Mouse (Mus musculus) monocyte, adult 2 months (primary cell): ENCODE results near the gene Appl2.
"Not testable (repeated sequence)": the region's sequence is repeated elsewhere in the genome, so short reads cannot be mapped to it uniquely, and the experiment has no call there.

Experiments used
- DNase-seq, 2 experiments: peaks; one replicate each; pipeline ENCODE4 v3.0.0; 2022; ENCODE audit warnings: low spot score in 2 of 2, low read depth in 1 of 2

Gene Appl2

GRCm38 (mm10) chr10:83648131-83649020 lies at the start of gene Appl2:
Gene Appl2 (minus strand): TSS chr10:83648738.
- DNase-seq = peak; percentile 40 to 54

- DNase-seq = no peak
Measured at GRCm38 (mm10) chr10:83696226-83696625, 47.7 kb upstream of the Appl2 start.

- DNase-seq = no peak
Measured at GRCm38 (mm10) chr10:83692175-83692895, 43.8 kb upstream of the Appl2 start.

GRCm38 (mm10) chr10:83688215-83688614 lies 39.7 kb upstream of the Appl2 start:
- DNase-seq = no peak

- DNase-seq = no peak
Measured at GRCm38 (mm10) chr10:83681334-83681733, 32.8 kb upstream of the Appl2 start.

- DNase-seq = no peak
Measured at GRCm38 (mm10) chr10:83666556-83666955, 18.0 kb upstream of the Appl2 start.

GRCm38 (mm10) chr10:83661925-83662324 lies 13.4 kb upstream of the Appl2 start:
- DNase-seq = no peak

- no peak for DNase-seq
Measured at GRCm38 (mm10) chr10:83660605-83661004, 12.1 kb upstream of the Appl2 start.

GRCm38 (mm10) chr10:83654591-83654990 lies 6.1 kb upstream of the Appl2 start:
- DNase-seq = no peak

GRCm38 (mm10) chr10:83652205-83652866 lies 3.8 kb upstream of the Appl2 start:
- DNase-seq = not testable (repeated sequence)

- no peak for DNase-seq
Measured at GRCm38 (mm10) chr10:83649037-83649436, 499 bp upstream of the Appl2 start.

- no peak for DNase-seq
Measured at GRCm38 (mm10) chr10:83646351-83646885, 2.1 kb downstream of the Appl2 start.

GRCm38 (mm10) chr10:83645716-83645990 lies 2.9 kb downstream of the Appl2 start:
- no peak for DNase-seq

- DNase-seq = no peak
Measured at GRCm38 (mm10) chr10:83644865-83645715, 3.4 kb downstream of the Appl2 start.

GRCm38 (mm10) chr10:83644167-83644566 lies 4.4 kb downstream of the Appl2 start:
- DNase-seq = no peak

GRCm38 (mm10) chr10:83641641-83642040 lies 6.9 kb downstream of the Appl2 start:
- DNase-seq = no peak

GRCm38 (mm10) chr10:83639881-83640386 lies 8.6 kb downstream of the Appl2 start:
- DNase-seq = no peak

GRCm38 (mm10) chr10:83637295-83637694 lies 11.2 kb downstream of the Appl2 start:
- DNase-seq = no peak

GRCm38 (mm10) chr10:83636191-83636590 lies 12.3 kb downstream of the Appl2 start:
- no peak for DNase-seq

- no peak for DNase-seq
Measured at GRCm38 (mm10) chr10:83634461-83634860, 14.1 kb downstream of the Appl2 start.
